Mouse (Mus musculus) MEL (cell line): ENCODE measurements around the gene Dpp4. TPM values are rescaled to one million over a fixed set of nuclear protein-coding genes. Genes with fewer than 3 reads are reported as not detected.
A peak's percentile ranks its signal among the peaks of the same experiment; 100 is the strongest.

Source experiments
- DNase-seq: peaks from one replicate; pipeline ENCODE4 v3.0.0; 2011; ENCODE audit warnings: low read depth, low spot score
- H3K27ac ChIP-seq: 2 replicates; pipeline ENCODE4 v1.5.1; 2012; ENCODE audit warnings: low read depth, mild to moderate bottlenecking, control low read depth, low read length, moderate library complexity; ENCODE audit not compliant: control insufficient read depth
- H3K27me3 ChIP-seq, 2 experiments: fragments of 150-350 bp in 1 of 2; sonication (generic) in 1 of 2; 2 replicates each; pipeline ENCODE4 v1.6.1; 2012; ENCODE audit warnings: low read length in 2 of 2, mild to moderate bottlenecking in 2 of 2, improper control_type of control experiment in 1 of 2, moderate library complexity in 1 of 2; ENCODE audit not compliant: insufficient read depth in 2 of 2, control insufficient read depth in 1 of 2
- H3K36me3 ChIP-seq, 2 experiments: 2 replicates each; pipeline ENCODE4 v1.6.1; 2012 to 2014; ENCODE audit warnings: low read length in 2 of 2, improper control_type of control experiment in 1 of 2, inconsistent platforms in 1 of 2, mild to moderate bottlenecking in 1 of 2; ENCODE audit not compliant: insufficient read depth in 2 of 2, control insufficient read depth in 1 of 2
- H3K4me1 ChIP-seq, 2 experiments: fragments of 150-350 bp in 1 of 2; sonication (generic) in 1 of 2; 2 replicates each; pipeline ENCODE4 v1.6.1; 2012; ENCODE audit warnings: low read length in 2 of 2, improper control_type of control experiment in 1 of 2, mild to moderate bottlenecking in 1 of 2; ENCODE audit not compliant: insufficient read depth in 2 of 2, control insufficient read depth in 1 of 2
- H3K4me3 ChIP-seq, 2 experiments: fragments of 150-350 bp in 1 of 2; sonication (generic) in 1 of 2; 2 replicates each; pipeline ENCODE4 v1.5.1; 2012; ENCODE audit warnings: low read depth in 2 of 2, low read length in 2 of 2, mild to moderate bottlenecking in 2 of 2, moderate library complexity in 2 of 2, control low read depth in 1 of 2, improper control_type of control experiment in 1 of 2; ENCODE audit not compliant: control insufficient read depth in 1 of 2, insufficient read depth in 1 of 2
- H3K79me2 ChIP-seq: 2 replicates; pipeline ENCODE4 v1.6.1; 2012; ENCODE audit warnings: mild to moderate bottlenecking, low read length, moderate library complexity; ENCODE audit not compliant: control insufficient read depth, poor library complexity, insufficient read depth
- H3K9ac ChIP-seq: 2 replicates; pipeline ENCODE4 v1.6.1; 2012; ENCODE audit warnings: low read depth, mild to moderate bottlenecking, control low read depth, low read length, moderate library complexity; ENCODE audit not compliant: control insufficient read depth, poor library complexity, severe bottlenecking
- H3K9me3 ChIP-seq: fragments of 150-350 bp; sonication (generic); replicated peaks from 2 replicates; pipeline ENCODE4 v1.6.1; 2012; ENCODE audit warnings: mild to moderate bottlenecking, low read length, improper control_type of control experiment, moderate library complexity; ENCODE audit not compliant: insufficient read depth
- CHD2 ChIP-seq: IDR thresholded peaks from 2 replicates; pipeline ENCODE4 v1.6.1; 2011; ENCODE audit warnings: low read length, improper control_type of control experiment
- E2F4 ChIP-seq: IDR thresholded peaks from 2 replicates; pipeline ENCODE4 v1.6.1; 2011; ENCODE audit warnings: low read depth, low read length, improper control_type of control experiment, borderline replicate concordance
- ELF1 ChIP-seq: IDR thresholded peaks from 2 replicates; pipeline ENCODE4 v1.6.1; 2014; ENCODE audit warnings: low read depth, mild to moderate bottlenecking, inconsistent platforms, low read length, improper control_type of control experiment, moderate library complexity
- ETS1 ChIP-seq: IDR thresholded peaks from 2 replicates; pipeline ENCODE4 v1.6.1; 2012; ENCODE audit warnings: low read depth, mild to moderate bottlenecking, inconsistent platforms, low read length, improper control_type of control experiment, moderate library complexity
- GABPA ChIP-seq: IDR thresholded peaks from 2 replicates; pipeline ENCODE4 v1.6.1; 2012; ENCODE audit warnings: low read depth, mild to moderate bottlenecking, inconsistent platforms, low read length, improper control_type of control experiment, moderate library complexity
- GATA1 ChIP-seq: IDR thresholded peaks from 2 replicates; pipeline ENCODE4 v1.6.1; 2011; ENCODE audit warnings: low read depth, low read length, improper control_type of control experiment
- HCFC1 ChIP-seq: IDR thresholded peaks from 2 replicates; pipeline ENCODE4 v1.6.1; 2012; ENCODE audit warnings: low read depth, mild to moderate bottlenecking, inconsistent platforms, low read length, improper control_type of control experiment, moderate library complexity
- JUND ChIP-seq: IDR thresholded peaks from 2 replicates; pipeline ENCODE4 v1.6.1; 2011; ENCODE audit warnings: low read depth, mild to moderate bottlenecking, improper control_type of control experiment, low read length
- KAT2A ChIP-seq: conservative IDR thresholded peaks from 2 replicates; pipeline ENCODE4 v1.6.1; 2012; ENCODE audit warnings: low read depth, low read length, improper control_type of control experiment, inconsistent platforms
- MAFK ChIP-seq: IDR thresholded peaks from 2 replicates; pipeline ENCODE4 v1.6.1; 2011; ENCODE audit warnings: low read depth, mild to moderate bottlenecking, low read length, improper control_type of control experiment, borderline replicate concordance
- MAX ChIP-seq: IDR thresholded peaks from 2 replicates; pipeline ENCODE4 v1.6.1; 2011; ENCODE audit warnings: low read length, improper control_type of control experiment
- MAZ ChIP-seq: IDR thresholded peaks from 2 replicates; pipeline ENCODE4 v1.6.1; 2012; ENCODE audit warnings: low read depth, mild to moderate bottlenecking, inconsistent platforms, low read length, improper control_type of control experiment
- MEF2A ChIP-seq: IDR thresholded peaks from 2 replicates; pipeline ENCODE4 v1.6.1; 2014; ENCODE audit warnings: low read depth, mild to moderate bottlenecking, inconsistent platforms, low read length, improper control_type of control experiment; ENCODE audit not compliant: poor library complexity, insufficient replicate concordance, severe bottlenecking; ENCODE audit errors: extremely low read depth
- MXI1 ChIP-seq: IDR thresholded peaks from 2 replicates; pipeline ENCODE4 v1.6.1; 2011; ENCODE audit warnings: mild to moderate bottlenecking, low read depth, low read length, improper control_type of control experiment
- MYB ChIP-seq: IDR thresholded peaks from 2 replicates; pipeline ENCODE4 v1.6.1; 2011; ENCODE audit warnings: mild to moderate bottlenecking, low read depth, low read length, improper control_type of control experiment
- NRF1 ChIP-seq: IDR thresholded peaks from 2 replicates; pipeline ENCODE4 v1.6.1; 2014; ENCODE audit warnings: low read depth, mild to moderate bottlenecking, inconsistent platforms, low read length, improper control_type of control experiment, moderate library complexity; ENCODE audit not compliant: poor library complexity, insufficient read depth, severe bottlenecking
- POLR2AphosphoS2 ChIP-seq: IDR thresholded peaks from 2 replicates; pipeline ENCODE4 v1.6.1; 2011; ENCODE audit warnings: low read length, improper control_type of control experiment
- RCOR1 ChIP-seq: IDR thresholded peaks from 2 replicates; pipeline ENCODE4 v1.6.1; 2012; ENCODE audit warnings: low read depth, mild to moderate bottlenecking, inconsistent platforms, low read length, improper control_type of control experiment
- SIN3A ChIP-seq: IDR thresholded peaks from 2 replicates; pipeline ENCODE4 v1.6.1; 2012; ENCODE audit warnings: low read length, improper control_type of control experiment, inconsistent platforms
- TBP ChIP-seq: IDR thresholded peaks from 2 replicates; pipeline ENCODE4 v1.8.0; 2011; ENCODE audit warnings: low read depth, low read length, improper control_type of control experiment
- TCF12 ChIP-seq: IDR thresholded peaks from 2 replicates; pipeline ENCODE4 v1.6.1; 2014; ENCODE audit warnings: low read depth, mild to moderate bottlenecking, inconsistent platforms, low read length, improper control_type of control experiment, moderate library complexity
- UBTF ChIP-seq: IDR thresholded peaks from 2 replicates; pipeline ENCODE4 v1.6.1; 2012; ENCODE audit warnings: low read depth, mild to moderate bottlenecking, inconsistent platforms, low read length, improper control_type of control experiment, moderate library complexity, borderline replicate concordance; ENCODE audit not compliant: insufficient read depth
- ZMIZ1 ChIP-seq: IDR thresholded peaks from 2 replicates; pipeline ENCODE4 v1.6.1; 2012; ENCODE audit warnings: low read depth, mild to moderate bottlenecking, inconsistent platforms, low read length, improper control_type of control experiment, moderate library complexity
- polyA plus RNA-seq, 2 experiments: library from polyadenylated mRNA; stranded (reverse) in 1 of 2; unstranded in 1 of 2; fragments of >175 nt in 1 of 2; fragments of >200 nt in 1 of 2; gene quantifications; 2 replicates each; pipeline versions ENCODE4 v1.2.1 to v1.2.4; 2012; ENCODE audit warnings: low replicate concordance in 2 of 2, low read depth in 1 of 2; ENCODE audit not compliant: insufficient read length in 2 of 2, insufficient read depth in 1 of 2, missing spikeins in 1 of 2
- total RNA-seq: library from RNA; depleted of rRNA; stranded (reverse); fragments of 300-350 nt; gene quantifications from 2 replicates; pipeline ENCODE4 v1.2.3, GENCODE M21; 2012

Dpp4 gene
- total and polyA plus RNA-seq, 3 experiments, result 40.4 to 99.1 (median 64.1) TPM

- TF ChIP-seq MEF2A, result no peak
- TF ChIP-seq GATA1, result peak; percentile 93
- TF ChIP-seq KAT2A, result no peak
- peak; percentile 51; the same call in 1 of the 2 replicates for TF ChIP-seq MAFK
- TF ChIP-seq UBTF, result no peak
- TF ChIP-seq MAX, result peak; percentile 27; the same call in 1 of the 2 replicates
- peak; percentile 71 for TF ChIP-seq ETS1
- peak; percentile 82 for TF ChIP-seq RCOR1
- TF ChIP-seq SIN3A, result peak; percentile 71; the same call in 1 of the 2 replicates
- TF ChIP-seq CHD2, result no peak
- TF ChIP-seq POLR2AphosphoS2, result 0 out of 2 replicates have a peak, but pooled peaks have one; percentile 29
- TF ChIP-seq E2F4, result no peak
- TF ChIP-seq TBP, result 0 out of 2 replicates have a peak, but pooled peaks have one; percentile 22
- TF ChIP-seq NRF1, result no peak
Measured at GRCm38 (mm10) chr2:62363606-62364005, 48.4 kb downstream of the Dpp4 start (continued).

DNA sequence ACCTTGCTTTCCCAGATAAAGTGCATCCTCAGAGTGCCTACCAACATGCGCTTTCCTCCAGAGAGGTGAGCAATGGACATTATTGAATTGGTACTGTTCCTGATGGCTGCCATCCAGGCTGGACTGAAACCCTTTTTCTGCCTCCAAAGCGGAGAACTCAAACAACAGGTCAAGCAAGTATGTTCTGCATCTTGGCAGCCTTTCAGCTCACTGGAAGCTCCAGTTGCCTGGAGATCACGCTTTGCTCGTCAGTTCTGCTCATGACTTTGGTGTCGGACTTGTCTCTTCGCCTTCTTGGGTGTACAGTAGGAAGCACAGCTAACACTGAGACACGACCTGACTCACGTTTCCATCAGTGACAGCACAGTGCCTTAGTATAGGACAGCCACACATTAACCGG lies 49.8 kb downstream of the Dpp4 start:
- H3K4me1 ChIP-seq, result peaks cover 24 to 41% of the 10 kb centered on the region in 2 experiments
- H3K36me3 ChIP-seq, result peaks cover 26 to 44% of the 10 kb centered on the region in 2 experiments
- H3K27me3 ChIP-seq, result no peaks in the 10 kb centered on the region
- TF ChIP-seq MAZ (no peak), MXI1 (no peak), ZMIZ1 (no peak), TBP (no peak), GABPA (no peak), ETS1 (no peak), HCFC1 (no peak), JUND (no peak), UBTF (no peak), ELF1 (no peak), MYB (no peak), TCF12 (no peak)
- H3K79me2 ChIP-seq, result no peaks in the 10 kb centered on the region
- no peak overlapping the region for H3K27ac ChIP-seq
- no peak overlapping the region for H3K4me3 ChIP-seq
- no peak overlapping the region for H3K9ac ChIP-seq
- DNase-seq, result no peak
- H3K9me3 ChIP-seq, result no peaks in the 10 kb centered on the region
